Mouse (Mus musculus) cerebellum, adult 8-10 months (tissue): Measurements from ENCODE around the gene Lman2.

ENCODE experiments used
- DNase-seq: peaks from one replicate; pipeline ENCODE4 v3.0.0; 2022

The Lman2 gene

GRCm38 (mm10) chr13:55322130-55322825 lies 40.3 kb downstream of the Lman2 start:
- peak; percentile 45 for DNase-seq

- DNase-seq, result peak; percentile 83
These were observed 41.0 kb downstream of the Lman2 start, which contains the start of gene Rab24 for GRCm38 (mm10) chr13:55321434-55322129. TSS of gene Rab24 (minus strand) at chr13:55321946.

GRCm38 (mm10) chr13:55319931-55320533 lies 42.6 kb downstream of the Lman2 start, which contains the start of gene Prelid1:
TSS of gene Prelid1 (plus strand) at chr13:55320500.
- DNase-seq, result no peak

- DNase-seq, result no peak
These were observed 44.2 kb downstream of the Lman2 start for GRCm38 (mm10) chr13:55318351-55318750.

GRCm38 (mm10) chr13:55314891-55315412 lies 47.6 kb downstream of the Lman2 start:
- DNase-seq, result no peak

- no peak for DNase-seq
These were observed 49.5 kb downstream of the Lman2 start for GRCm38 (mm10) chr13:55313051-55313450.

- DNase-seq, result no peak
These were observed 50.5 kb downstream of the Lman2 start for GRCm38 (mm10) chr13:55312028-55312630.

GRCm38 (mm10) chr13:55300913-55301312 lies 61.7 kb downstream of the Lman2 start:
- no peak for DNase-seq

- DNase-seq, result no peak
These were observed 65.8 kb downstream of the Lman2 start for GRCm38 (mm10) chr13:55296760-55297159.
